Mouse (Mus musculus) granulocyte monocyte progenitor cell, adult 5-6 weeks (primary cell): Measurements from ENCODE around the gene Hus1b. TPM values are rescaled to one million over a fixed set of nuclear protein-coding genes. Genes with fewer than 3 reads are reported as not detected.

ENCODE experiments used
- ATAC-seq: replicated peaks from 2 replicates; pipeline ENCODE4 v1.8.0; 2016; ENCODE audit warnings: mild to moderate bottlenecking, moderate TSS enrichment, inconsistent platforms; ENCODE audit not compliant: poor library complexity, severe bottlenecking
- total RNA-seq, 2 experiments: library from RNA; stranded (forward) in 1 of 2; stranded (reverse) in 1 of 2; fragments of 200-712, 200-1000 nt in 1 of 2; fragments of >200 nt in 1 of 2; fragmentation: Nextera tagmentation in 1 of 2; gene quantifications; 2 replicates each; pipeline ENCODE4 v1.2.3; 2014 to 2017

Hus1b gene
- total RNA-seq, 2 experiments from 2014 or later: 1.7 TPM; not detected in 1

DNA sequence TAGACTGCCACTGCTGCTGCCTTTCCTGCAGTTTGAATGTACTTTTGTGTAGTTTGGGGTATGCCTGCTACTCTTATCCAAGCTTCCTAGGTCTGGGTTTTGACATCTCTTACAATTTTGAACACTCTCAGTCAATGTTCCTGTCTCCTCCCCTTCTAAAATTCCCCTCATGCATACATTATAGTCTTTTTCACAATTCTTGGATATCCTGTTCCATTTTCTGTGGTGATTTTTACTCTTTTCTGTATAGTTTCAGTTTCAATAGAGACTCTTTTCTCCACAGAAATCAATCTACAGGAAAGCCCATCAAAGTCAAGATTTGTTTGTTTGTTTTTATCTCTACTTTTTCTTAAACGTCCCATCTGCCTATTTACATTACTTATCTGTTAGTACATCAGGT, 6.0 kb upstream of the Hus1b start:
- ATAC-seq: no peak

DNA sequence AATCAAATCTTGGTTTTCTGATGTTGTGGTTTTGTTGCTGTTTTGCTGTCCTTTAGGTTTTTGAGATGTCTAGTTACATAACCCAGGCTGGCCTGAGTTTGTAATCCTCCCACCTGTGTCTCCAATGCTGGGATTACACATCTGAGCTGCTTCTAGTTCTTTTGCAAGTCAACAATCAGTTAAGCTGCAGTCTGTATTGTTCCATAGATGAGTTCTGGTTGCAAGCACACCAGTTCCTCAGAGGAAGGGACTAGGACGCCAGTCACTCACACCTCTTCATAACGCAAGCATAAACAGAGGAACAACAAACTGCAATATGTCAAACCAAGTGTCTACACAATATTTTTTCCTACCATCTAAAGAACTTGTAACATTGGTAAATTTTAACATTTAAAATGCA, 4.5 kb upstream of the Hus1b start:
- ATAC-seq: no peak

DNA sequence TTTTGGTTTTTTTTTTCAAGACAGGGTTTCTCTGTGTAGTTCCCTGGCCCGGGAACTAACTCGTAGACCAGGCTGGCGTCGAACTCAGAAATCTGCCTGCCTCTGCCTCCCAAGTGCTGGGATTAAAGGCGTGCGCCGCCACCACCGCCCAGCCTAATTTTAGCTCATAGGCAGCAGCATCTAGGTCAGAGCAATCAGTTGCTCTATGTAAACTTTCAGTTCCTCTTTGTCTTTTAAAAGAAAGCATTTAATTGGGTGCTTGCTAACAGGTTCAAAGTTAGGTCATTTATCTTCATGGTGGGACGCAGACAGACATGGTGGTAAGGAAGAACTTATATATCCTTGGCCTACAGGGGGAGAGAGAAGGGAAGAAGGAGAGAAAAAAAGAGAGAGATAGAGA, 1.6 kb upstream of the Hus1b start:
- ATAC-seq: peak; percentile 75

DNA sequence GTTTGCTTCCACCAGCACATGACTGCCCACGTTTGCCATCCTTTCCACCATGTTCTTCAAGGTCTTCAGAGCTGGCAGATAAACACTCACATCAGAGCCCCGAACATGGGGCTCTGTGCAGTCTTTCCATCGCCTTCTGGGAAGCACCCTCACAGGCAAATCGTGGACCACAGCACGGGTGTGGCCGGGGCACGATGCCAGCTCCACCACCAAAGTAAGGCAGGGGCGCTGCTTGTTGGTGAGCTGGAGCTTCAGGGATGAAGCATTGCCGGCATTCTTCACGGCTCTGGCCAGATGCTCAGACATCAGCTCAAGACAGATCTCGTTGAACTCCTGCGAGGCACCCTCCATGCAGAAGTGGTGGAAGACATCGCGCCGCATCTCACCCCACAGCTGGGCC, 430 bp downstream of the Hus1b start:
- no peak for ATAC-seq

DNA sequence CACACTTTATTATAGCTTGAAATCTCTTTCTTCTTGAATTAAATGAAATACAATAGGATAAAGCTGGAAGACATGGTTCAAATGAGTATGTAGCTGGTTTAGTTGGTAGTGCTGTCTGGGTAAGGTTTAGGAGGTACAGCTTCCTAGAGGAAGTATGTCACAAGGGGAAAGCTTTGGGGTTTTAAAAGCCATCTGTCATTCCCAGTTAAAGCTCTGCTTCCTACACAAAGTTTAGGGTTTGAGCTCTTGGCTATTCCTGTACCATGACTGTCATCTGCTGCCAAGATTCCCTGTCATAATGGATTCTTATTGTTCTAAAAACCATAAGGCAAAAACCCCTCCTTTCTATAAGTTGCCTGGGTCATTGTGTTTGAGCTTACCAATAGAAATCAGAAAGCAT, 1.8 kb downstream of the Hus1b start:
- ATAC-seq: no peak

DNA sequence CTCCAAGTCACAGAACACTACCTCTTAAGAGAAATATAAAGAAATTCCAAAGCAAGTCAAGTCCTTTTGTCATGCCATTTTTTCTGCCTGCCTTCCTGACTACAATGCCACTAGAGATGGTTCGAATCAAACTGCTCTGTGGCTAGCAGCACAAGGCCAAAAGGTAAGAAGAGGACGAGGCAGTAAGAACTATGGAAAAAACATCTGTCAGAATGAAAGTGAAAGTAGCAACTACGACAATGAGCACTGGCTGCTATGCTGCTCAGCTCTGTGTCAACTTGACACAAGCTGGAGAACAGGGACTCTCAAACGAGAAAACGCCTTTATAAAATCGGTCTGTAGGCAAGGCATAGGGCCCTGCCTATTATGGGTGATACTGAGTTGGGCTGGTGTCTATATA, 14.6 kb downstream of the Hus1b start:
- ATAC-seq: 0 out of 2 replicates have a peak, but pooled peaks have one; percentile 27

DNA sequence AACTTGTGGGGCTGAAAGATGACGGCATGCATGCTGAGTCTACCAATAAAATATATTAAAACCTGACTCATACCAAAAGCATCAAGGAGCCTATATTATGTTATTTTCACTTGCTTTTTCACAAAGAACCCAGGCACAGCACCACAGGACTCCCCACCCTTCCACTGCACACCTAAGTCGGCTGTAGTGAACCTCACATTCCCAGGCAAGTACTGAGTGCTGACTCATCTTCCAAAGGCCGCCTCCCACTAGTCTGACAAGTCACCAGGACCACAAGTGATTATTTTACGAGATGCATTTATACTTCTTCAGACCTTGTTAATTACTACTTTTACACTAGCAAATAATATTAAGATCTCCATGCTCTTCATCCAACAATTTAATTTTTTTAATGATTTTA, 15.9 kb downstream of the Hus1b start:
- no peak for ATAC-seq

DNA sequence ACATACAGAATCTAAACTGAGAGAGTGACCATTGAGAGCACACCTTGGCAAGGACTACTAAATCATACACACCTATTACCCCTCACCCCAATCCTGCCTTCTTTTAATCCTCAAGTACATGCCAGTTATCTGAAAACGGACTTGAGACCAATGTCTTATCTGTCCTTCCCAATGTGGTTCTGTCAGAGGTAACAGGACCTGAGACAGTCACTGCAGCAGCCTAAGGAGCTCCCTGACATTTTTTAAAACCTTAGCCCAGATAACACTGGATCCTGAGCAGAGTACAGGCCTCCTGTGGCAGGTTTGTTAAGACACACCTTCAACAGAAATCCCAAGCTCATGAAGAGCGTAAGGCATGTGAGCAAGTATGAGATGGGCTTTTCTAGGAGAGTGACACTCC, 18.4 kb downstream of the Hus1b start:
- ATAC-seq: no peak

DNA sequence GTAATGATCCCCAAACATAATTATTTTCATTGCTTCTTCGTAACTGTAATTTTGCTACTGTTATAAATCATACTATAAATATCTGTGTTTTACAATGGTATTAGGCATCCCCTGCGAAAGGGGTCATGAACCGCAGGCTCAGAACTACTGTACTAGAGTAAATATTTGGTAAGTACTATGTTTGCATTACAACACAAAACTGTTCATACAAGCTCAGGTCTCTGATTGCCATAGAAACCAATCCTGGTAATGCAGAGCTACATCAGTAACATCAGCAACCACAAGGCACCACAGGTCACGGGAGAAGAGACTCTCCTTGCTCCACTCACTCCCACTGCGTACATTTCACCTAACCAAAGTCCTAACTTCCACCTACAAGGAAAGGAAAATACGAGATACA, 23.3 kb downstream of the Hus1b start:
- no peak for ATAC-seq

DNA sequence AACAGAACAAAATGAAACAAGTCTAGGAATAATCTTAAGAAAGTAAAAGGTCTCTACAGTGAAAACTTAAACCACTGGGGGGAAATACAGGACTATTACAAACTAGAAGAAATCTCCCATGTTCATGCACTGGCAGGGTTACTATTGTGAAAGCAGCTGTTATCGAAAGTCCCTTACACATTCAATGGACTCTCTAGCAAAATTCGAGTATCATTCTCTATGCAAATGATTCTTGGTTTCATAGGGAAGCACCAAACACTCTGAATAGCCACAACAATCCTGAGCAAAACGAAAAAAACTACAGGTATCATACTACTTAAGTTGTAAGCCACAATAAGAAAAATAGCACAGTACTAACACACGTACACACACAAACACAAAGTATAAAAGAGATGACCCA, 25.6 kb downstream of the Hus1b start:
- ATAC-seq: no peak

DNA sequence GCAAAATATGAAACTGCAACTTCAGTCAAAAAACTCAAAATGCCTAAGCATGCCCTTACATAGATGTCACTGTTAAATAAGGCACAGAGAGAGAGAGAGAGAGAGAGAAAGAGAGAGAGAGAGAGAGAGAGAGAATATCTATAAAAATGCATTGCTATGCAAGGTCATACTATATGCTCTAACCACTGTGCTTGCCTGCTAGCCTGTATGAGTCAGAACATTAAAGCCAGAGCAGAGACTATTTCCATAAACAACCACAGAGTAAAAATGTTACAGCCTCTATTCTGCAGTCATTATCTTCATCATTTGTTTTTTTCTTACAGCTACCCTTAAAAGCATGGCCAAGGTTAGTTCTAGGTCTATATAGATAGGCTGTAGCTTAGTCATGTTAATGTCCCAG, 33.8 kb downstream of the Hus1b start:
- no peak for ATAC-seq

DNA sequence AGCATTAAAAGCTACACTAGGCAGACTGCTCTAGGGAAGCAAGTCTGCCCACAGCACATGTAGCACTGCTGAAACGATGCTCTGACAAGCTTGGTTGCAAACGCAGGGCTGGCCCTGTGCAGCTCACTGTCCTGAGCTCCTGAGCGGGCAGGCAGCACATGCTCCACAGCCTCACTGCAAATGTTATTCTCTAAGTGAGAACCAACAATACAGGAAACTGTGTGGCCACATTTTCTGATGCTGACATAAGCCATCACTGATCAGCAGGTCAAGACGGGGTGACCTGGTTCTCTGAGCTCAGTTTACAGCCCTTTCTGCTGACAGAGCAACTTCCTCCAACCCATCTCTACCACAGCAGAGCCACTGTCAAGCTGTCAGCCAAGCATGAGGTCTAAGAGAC, 34.5 kb downstream of the Hus1b start:
- ATAC-seq: no peak

DNA sequence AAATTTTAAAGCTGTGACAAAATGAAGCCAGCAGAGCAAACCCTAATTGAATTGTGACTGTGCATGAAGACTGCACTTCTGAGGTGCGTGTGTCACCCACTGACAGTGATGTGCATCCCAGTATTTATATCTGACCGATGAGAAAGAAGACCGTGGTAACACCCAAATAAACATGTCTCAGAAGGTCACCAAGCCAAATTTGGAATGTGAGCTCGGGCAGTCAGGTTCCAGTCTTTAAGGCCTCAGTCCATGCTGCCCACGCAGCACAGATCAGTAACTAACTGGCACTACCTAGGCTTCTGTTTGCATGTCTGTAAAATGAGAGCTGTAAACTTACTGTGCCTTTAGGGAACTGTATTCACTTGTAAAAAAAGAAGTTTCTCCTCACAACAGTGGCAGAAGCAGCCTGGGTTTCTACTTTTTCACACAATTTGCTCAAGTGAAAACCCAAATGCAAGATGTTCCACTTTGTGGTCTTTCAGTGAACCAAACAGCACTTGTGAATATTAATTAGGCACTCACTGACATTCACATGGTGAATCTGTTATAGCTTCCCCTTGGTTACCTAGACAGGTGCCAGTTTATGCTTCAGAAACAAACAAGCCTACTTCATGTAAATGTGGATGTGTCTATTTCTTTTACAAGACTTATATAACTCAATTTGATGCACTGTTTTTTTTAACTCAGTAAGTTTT, 35.5 kb downstream of the Hus1b start:
- no peak for ATAC-seq

DNA sequence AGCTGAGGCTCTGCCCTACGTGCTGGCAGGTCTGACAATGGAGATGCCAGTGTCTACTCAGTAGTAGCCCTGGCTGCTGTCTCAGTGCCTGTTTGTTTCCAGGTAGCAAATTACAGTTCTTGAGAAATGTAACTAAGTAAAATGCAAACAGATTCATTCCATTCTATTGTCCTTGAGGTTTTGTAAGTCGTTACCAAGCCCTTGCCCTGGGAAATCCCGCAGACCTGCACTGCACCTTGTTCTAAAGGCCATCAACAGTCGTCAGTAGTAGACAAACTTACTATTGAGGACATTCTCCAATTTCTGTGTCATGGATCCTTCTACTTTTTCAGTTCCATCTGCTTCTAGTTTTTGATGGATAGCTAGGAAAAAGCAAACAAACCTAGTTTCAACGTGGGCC, 36.7 kb downstream of the Hus1b start:
- no peak for ATAC-seq

DNA sequence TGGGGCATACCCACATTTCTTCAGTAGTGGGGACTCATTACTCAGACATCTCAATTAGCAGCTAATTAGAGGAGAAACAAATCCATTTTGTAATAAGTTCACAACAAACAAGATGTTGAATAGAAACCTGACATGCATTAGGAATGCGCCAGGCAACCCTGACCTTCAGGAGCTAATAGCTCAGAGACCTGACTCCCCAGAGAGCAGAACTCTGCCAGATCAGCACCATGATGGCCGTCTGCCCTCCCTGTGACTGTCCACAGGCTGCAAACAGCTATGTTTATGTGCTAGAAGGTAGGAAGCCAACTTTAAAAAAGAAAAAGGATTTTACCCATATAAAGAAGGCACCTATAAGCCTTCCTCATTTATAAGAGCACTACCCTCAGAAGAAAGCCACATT, 45.3 kb downstream of the Hus1b start:
- no peak for ATAC-seq

DNA sequence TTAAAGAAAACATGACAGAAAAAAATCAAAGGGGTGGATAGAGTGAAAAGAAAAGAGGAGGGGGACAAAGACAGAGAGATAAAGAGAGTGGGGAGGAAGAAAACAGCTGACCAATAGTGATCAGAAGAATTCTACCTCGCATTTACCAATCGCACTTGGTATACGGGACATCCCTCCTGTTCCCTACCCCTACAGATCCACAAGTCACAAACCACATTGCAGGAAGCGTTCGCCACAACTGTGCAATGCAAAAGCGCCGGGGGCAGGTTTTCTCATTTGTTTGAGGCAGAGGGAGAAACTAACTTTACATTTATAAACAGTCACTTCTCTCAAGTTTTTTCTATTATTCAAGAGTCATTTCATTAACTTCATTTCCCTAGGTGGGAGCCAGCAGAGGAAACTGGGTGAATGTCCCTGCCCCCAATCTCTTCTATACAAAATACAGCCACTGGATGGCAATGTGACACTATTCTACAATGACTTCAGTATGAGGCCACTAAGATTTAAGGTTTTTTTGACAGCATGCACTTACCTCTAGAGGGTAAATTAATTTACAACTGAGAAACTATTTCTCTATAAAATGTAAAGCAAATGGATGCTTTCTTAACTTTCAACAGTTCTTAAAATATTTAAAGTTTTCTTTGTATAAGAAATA, 46.0 kb downstream of the Hus1b start:
- ATAC-seq: peak; percentile 46; the same call in 1 of the 2 replicates

Other genes with a start within 250 kb of the Hus1b start
- gene Irf4, start 198.5 kb downstream of the Hus1b start, total RNA-seq (2014; fragmentation: Nextera tagmentation): not detected in 2 replicates
- 0.26 and 0.36 TPM in 2 replicates for gene Irf4, start 198.5 kb downstream of the Hus1b start, total RNA-seq (2017)
- 39.9 and 44.1 TPM in 2 replicates for gene Exoc2, start 26.3 kb upstream of the Hus1b start, total RNA-seq (2014; fragmentation: Nextera tagmentation)
- gene Exoc2, start 26.3 kb upstream of the Hus1b start, total RNA-seq (2017): 35.2 and 45.1 TPM in 2 replicates
- gene Gm5447, start 26.4 kb upstream of the Hus1b start, total RNA-seq (2014; fragmentation: Nextera tagmentation): not detected in 2 replicates
- not detected in 2 replicates for gene Gm5447, start 26.4 kb upstream of the Hus1b start, total RNA-seq (2017)